Mouse (Mus musculus) midbrain, postnatal 0 days (tissue): ENCODE measurements at regions not wholly inside any gene's neighbourhood (a gene's known extent, or its start where the extent isn't known, plus 50 kb on each side); places are given as distances from the start of the nearest gene placed in this dataset.
A peak's percentile ranks its signal among the peaks of the same experiment; 100 is the strongest.

Experiments
- ATAC-seq: fragments of 200-750 bp; cut with Nextera tagmentation; 2 replicates; pipeline ENCODE4 v1.8.0; 2017; ENCODE audit warnings: moderate number of reproducible peaks, mild to moderate bottlenecking, moderate TSS enrichment, moderate library complexity; ENCODE audit not compliant: low FRiP score
- DNase-seq: peaks from one replicate; pipeline ENCODE4 v3.0.0-alpha.2; 2015; ENCODE audit warnings: low spot score
- H3K27ac ChIP-seq: fragments of 300-500 bp; sonication (generic); 2 replicates; pipeline ENCODE4 v1.5.1; 2014; ENCODE audit warnings: low read depth, mild to moderate bottlenecking, low read length, mixed read lengths
- H3K27me3 ChIP-seq: fragments of 300-500 bp; sonication (generic); 2 replicates; pipeline ENCODE4 v1.6.1; 2014; ENCODE audit warnings: low read length, control low read depth, mixed read lengths; ENCODE audit not compliant: insufficient read depth
- H3K36me3 ChIP-seq: fragments of 300-500 bp; sonication (generic); 2 replicates; pipeline ENCODE4 v1.6.1; 2014; ENCODE audit warnings: low read length, control low read depth, mixed read lengths; ENCODE audit not compliant: insufficient read depth
- H3K4me1 ChIP-seq: fragments of 300-500 bp; sonication (generic); 2 replicates; pipeline ENCODE4 v1.6.1; 2014; ENCODE audit warnings: mild to moderate bottlenecking, control low read depth, antibody characterized with exemption, low read length, mixed read lengths; ENCODE audit not compliant: insufficient read depth
- H3K4me2 ChIP-seq: fragments of 300-500 bp; sonication (generic); 2 replicates; pipeline ENCODE4 v1.6.1; 2014; ENCODE audit warnings: low read depth, mild to moderate bottlenecking, low read length, mixed read lengths; ENCODE audit not compliant: poor library complexity, severe bottlenecking
- H3K4me3 ChIP-seq: fragments of 300-500 bp; sonication (generic); 2 replicates; pipeline ENCODE4 v1.5.1; 2014; ENCODE audit warnings: low read depth, mild to moderate bottlenecking, low read length, moderate library complexity
- H3K9ac ChIP-seq: fragments of 300-500 bp; sonication (generic); replicated peaks from 2 replicates; pipeline ENCODE4 v1.6.1; 2014; ENCODE audit warnings: mild to moderate bottlenecking, low read length, moderate library complexity, mixed read lengths; ENCODE audit not compliant: poor library complexity, severe bottlenecking
- H3K9me3 ChIP-seq: fragments of 300-500 bp; sonication (generic); 2 replicates; pipeline ENCODE4 v1.6.1; 2016; ENCODE audit warnings: low read length, control low read depth
- CTCF ChIP-seq: IDR thresholded peaks from 2 replicates; pipeline ENCODE4 v1.5.1; 2016; ENCODE audit warnings: antibody characterized with exemption, mild to moderate bottlenecking
- WGBS: fragments of 180-500 bp; shearing (Covaris S2); extraction: QIAGEN DNeasy Blood & Tissue Kit; methylation state at CpG from one replicate; pipeline ENCODE4 v1.1.7; 2014; 5-methylcytosine and 5-hydroxymethylcytosine counted together

- Histone ChIP-seq H3K4me3 (no peak overlapping the region), H3K27ac (no peak overlapping the region), H3K4me1 (no peaks in the 10 kb centered on the region; the same call in 1 of the 2 replicates), H3K9ac (no peak overlapping the region), H3K27me3 (no peaks in the 10 kb centered on the region), H3K4me2 (no peak overlapping the region), H3K9me3 (no peaks in the 10 kb centered on the region), H3K36me3 (no peaks in the 10 kb centered on the region)
- 95% methylated on average over 4 of the region's 4 CpGs for WGBS
- DNase-seq (no peak), ATAC-seq (no peak)
- no peak for TF ChIP-seq CTCF
Observed at GRCm38 (mm10) chr8:115411061-115411460, 296.5 kb downstream of the Maf start.

- WGBS, result 97% methylated on average over 3 of the region's 3 CpGs
- Histone ChIP-seq H3K27ac (no peak overlapping the region), H3K9me3 (no peaks in the 10 kb centered on the region), H3K27me3 (no peaks in the 10 kb centered on the region), H3K4me3 (no peak overlapping the region), H3K4me2 (no peak overlapping the region), H3K36me3 (no peaks in the 10 kb centered on the region), H3K9ac (no peak overlapping the region), H3K4me1 (no peaks in the 10 kb centered on the region; the same call in 1 of the 2 replicates)
- DNase-seq (no peak), ATAC-seq (no peak)
- no peak for TF ChIP-seq CTCF
Observed at GRCm38 (mm10) chr8:115410191-115410590, 297.4 kb downstream of the Maf start.

GRCm38 (mm10) chr8:115407535-115407934 lies 300.1 kb downstream of the Maf start:
- Histone ChIP-seq H3K9ac (no peak overlapping the region), H3K36me3 (no peaks in the 10 kb centered on the region), H3K4me1 (no peaks in the 10 kb centered on the region), H3K9me3 (no peaks in the 10 kb centered on the region), H3K4me2 (no peak overlapping the region), H3K4me3 (no peak overlapping the region), H3K27me3 (no peaks in the 10 kb centered on the region), H3K27ac (no peak overlapping the region)
- no peak for TF ChIP-seq CTCF
- no peak for DNase-seq
- WGBS, result 98% methylated on average over 4 of the region's 4 CpGs
- ATAC-seq, result no peak

- TF ChIP-seq CTCF, result no peak
- Histone ChIP-seq H3K36me3 (no peaks in the 10 kb centered on the region), H3K9me3 (no peaks in the 10 kb centered on the region), H3K9ac (no peak overlapping the region), H3K4me3 (no peak overlapping the region), H3K27ac (no peak overlapping the region), H3K4me1 (no peaks in the 10 kb centered on the region), H3K4me2 (no peak overlapping the region), H3K27me3 (no peaks in the 10 kb centered on the region)
- DNase-seq, result no peak
- 80% methylated on average over 4 of the region's 4 CpGs for WGBS
- no peak for ATAC-seq
Observed at GRCm38 (mm10) chr8:115403601-115404000, 304.0 kb downstream of the Maf start.

GRCm38 (mm10) chr8:115402471-115403197 lies 305.0 kb downstream of the Maf start:
- no peak for ATAC-seq

More at GRCm38 (mm10) chr8:115402471-115403197, 305.0 kb downstream of the Maf start:
- peak; percentile 24 for DNase-seq
- H3K9me3 ChIP-seq, result no peaks in the 10 kb centered on the region
- 62% methylated on average over 10 of the region's 10 CpGs for WGBS
- H3K36me3 ChIP-seq, result no peaks in the 10 kb centered on the region
- H3K9ac ChIP-seq, result no peak overlapping the region
- no peak overlapping the region for H3K4me3 ChIP-seq
- H3K27me3 ChIP-seq, result no peaks in the 10 kb centered on the region
- no peak overlapping the region for H3K27ac ChIP-seq
- TF ChIP-seq CTCF, result peak; percentile 64
- no peak overlapping the region for H3K4me2 ChIP-seq
- H3K4me1 ChIP-seq, result no peaks in the 10 kb centered on the region
